Mouse (Mus musculus) stomach, postnatal 0 days (tissue): ENCODE data around the gene Dhx36.
A peak's percentile ranks its signal among the peaks of the same experiment; 100 is the strongest.

Experiments used
- CTCF ChIP-seq: IDR thresholded peaks from 2 replicates; pipeline ENCODE4 v1.5.1; 2016; ENCODE audit warnings: antibody characterized with exemption, low read depth, mild to moderate bottlenecking, moderate library complexity
- EP300 ChIP-seq: optimal IDR thresholded peaks from 2 replicates; pipeline ENCODE3; 2016; ENCODE audit warnings: antibody characterized with exemption

GRCm38 (mm10) chr3:62470179-62470578 is 36.6 kb downstream of the Dhx36 start:
- peak; percentile 11; the same call in 1 of the 2 replicates for TF ChIP-seq CTCF
- no peak for TF ChIP-seq EP300
